Mouse (Mus musculus): ENCODE measurements at regions not wholly inside any gene's neighbourhood (a gene's known extent, or its start where the extent isn't known, plus 50 kb on each side); places are given as distances from the start of the nearest gene placed in this dataset.

DNA sequence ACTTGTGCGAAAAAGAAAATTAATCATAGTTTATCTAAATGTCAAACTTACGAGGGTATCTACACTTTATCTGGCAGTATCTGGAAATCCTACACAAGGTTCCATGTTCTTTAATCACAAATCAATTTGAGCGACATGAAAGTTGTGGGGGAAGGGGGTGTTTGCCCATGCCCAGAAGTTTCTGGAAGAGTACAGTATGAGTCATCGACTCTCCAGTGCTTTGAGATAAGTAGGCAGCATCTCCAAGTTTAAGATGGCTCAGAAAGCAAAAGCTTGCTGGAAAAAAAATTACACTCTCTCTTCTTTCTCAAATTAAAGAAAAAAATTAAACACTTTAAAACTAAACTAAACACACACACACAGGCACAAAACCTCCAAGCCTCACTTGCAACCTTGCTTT, 498.0 kb upstream of the Jmjd1c start:
- no peak for TF ChIP-seq CTCF (IDR thresholded peaks at IDR 0.05; ENCODE audit: borderline replicate concordance, insufficient read depth, low read length)
- no peak for TF ChIP-seq POLR2A (IDR thresholded peaks at IDR 0.05; ENCODE audit: low read depth, low read length)
